Mouse (Mus musculus): ENCODE measurements around the gene Fgfr2. TPM values are rescaled to one million over a fixed set of nuclear protein-coding genes. Genes with fewer than 3 reads are reported as not detected.
A peak's percentile ranks its signal among the peaks of the same experiment; 100 is the strongest.

Gene Fgfr2
- polyA plus RNA-seq, 1 experiment from 2014 or later: 18.5 TPM

DNA sequence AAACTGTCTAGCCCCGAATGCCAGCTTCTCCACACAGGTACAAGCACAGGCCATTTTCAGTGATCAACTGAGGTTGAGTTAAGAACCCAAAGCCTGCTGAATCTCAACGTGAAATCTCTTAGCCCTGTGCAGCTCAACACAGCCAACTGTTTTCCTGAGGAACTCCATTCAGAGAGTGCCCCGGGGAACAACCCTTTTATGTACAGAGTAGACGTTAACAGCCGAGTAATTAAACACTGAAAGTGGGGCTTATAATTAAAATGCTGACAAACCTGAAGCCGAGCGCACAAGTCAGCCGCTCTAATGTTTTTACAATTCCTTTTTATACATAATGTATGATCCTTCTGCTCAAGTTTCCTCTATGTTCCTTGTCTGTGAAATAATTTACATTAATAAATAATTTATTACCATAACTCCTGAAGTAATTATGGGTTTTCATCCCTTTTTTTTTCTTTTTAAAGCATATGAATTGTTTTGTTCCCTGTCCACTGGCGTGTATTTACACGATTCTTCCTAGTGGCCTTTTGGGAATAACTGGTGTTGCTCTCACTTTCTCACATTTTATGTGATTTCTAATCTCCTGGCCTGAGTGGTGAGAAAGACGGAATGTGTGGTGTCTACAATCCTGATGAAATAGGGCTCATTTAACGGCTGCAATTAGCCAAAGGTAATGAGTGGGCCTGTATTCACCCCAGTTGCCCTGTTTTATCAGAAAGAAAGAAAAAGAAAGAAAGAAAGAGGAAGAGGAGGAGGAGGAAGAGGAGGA is 355.7 kb downstream of the Fgfr2 start:
- WGBS (ENCODE audit: insufficient replicate concordance): 86% methylated on average over 12 of the region's 12 CpGs
- Histone ChIP-seq H3K4me1 (peaks cover 92% of the 10 kb centered on the region), H3K36me3 (peaks cover 90% of the 10 kb centered on the region), H3K27me3 (replicated peaks) (no peaks in the 10 kb centered on the region), H3K9me3 (replicated peaks) (no peaks in the 10 kb centered on the region), H3K4me2 (peak overlapping the region; percentile 63), H3K9ac (peak overlapping the region; percentile 67), H3K27ac (peak overlapping the region; percentile 94), H3K4me3 (peak overlapping the region; percentile 19; the same call in 1 of the 2 replicates)
- ATAC-seq: no peak

DNA sequence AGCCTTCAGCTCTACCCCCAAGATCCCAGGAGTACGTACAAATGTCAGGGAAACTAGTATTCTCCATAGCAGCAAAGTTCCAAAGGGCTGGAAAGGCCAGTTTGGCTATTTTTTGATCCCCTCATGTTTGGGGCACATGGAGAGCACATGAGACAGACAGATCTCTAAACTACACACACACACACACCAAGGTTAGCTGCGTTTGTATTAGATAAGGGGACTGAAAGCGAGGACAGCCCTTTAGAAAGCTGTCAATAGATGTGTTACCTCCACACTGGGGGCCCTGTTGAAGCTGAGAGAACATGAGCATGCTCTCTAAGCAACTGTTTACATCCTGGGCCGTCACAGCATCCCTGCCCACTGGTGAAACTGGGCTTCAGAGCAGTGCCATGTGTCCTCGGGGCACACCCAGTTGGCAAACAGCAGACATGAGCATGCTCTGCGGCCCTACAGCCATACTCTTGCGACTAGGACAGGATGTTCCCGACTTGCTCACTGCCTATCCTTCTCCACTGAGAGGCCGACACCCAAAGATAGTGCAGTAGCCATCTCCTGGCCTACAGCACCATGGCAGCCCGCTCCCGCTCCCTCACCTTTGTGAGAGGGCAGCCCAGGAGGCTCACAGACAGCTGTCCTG is 356.8 kb downstream of the Fgfr2 start:
- peak; percentile 87 for ATAC-seq

DNA sequence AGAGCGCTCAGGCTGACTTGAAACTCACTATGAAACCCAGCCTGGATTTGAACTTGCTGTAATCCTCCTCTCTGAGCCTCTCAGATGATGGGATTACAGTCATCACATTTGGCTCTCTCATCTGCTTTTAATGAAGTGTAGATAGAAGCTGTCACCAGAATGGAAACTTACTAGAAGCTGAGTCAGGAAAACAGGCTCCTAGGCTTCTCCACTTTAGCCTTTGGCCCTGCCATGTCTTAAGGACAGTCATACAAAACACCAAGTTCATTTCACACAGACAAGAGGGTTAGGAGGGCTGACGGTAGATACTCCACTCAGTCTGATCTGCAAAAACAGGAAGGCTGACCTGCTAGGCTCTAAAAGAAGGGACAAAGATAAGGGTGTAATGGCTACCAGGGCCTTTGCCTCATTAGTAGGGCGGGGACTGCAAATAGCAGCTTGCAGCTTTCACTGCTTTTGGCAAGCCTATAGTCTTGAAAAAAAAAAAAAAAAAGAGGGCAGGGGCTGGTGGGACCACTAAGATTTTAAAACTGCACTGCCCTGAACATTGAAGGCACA is 357.4 kb downstream of the Fgfr2 start:
- peak; percentile 71 for ATAC-seq
- Histone ChIP-seq H3K9me3 (replicated peaks) (no peaks in the 10 kb centered on the region), H3K4me1 (peaks cover 76% of the 10 kb centered on the region), H3K27me3 (replicated peaks) (no peaks in the 10 kb centered on the region), H3K36me3 (peaks cover 89% of the 10 kb centered on the region), H3K9ac (peak overlapping the region; percentile 63), H3K4me3 (peak overlapping the region; percentile 19; the same call in 1 of the 2 replicates), H3K27ac (peak overlapping the region; percentile 94), H3K4me2 (peak overlapping the region; percentile 53)
- WGBS (ENCODE audit: insufficient replicate concordance): 53% methylated on average over 3 of the region's 3 CpGs

More for the DNA sequence above, 356.8 kb downstream of the Fgfr2 start:
- H3K36me3 ChIP-seq: peaks cover 90% of the 10 kb centered on the region
- H3K4me2 ChIP-seq: peak overlapping the region; percentile 53
- H3K9ac ChIP-seq: peak overlapping the region; percentile 63
- WGBS (ENCODE audit: insufficient replicate concordance): 48% methylated on average over 11 of the region's 11 CpGs
- no peaks in the 10 kb centered on the region for H3K27me3 ChIP-seq (replicated peaks)
- peaks cover 81% of the 10 kb centered on the region for H3K4me1 ChIP-seq
- peak overlapping the region; percentile 94 for H3K27ac ChIP-seq
- H3K9me3 ChIP-seq (replicated peaks): no peaks in the 10 kb centered on the region
- peak overlapping the region; percentile 19 for H3K4me3 ChIP-seq

DNA sequence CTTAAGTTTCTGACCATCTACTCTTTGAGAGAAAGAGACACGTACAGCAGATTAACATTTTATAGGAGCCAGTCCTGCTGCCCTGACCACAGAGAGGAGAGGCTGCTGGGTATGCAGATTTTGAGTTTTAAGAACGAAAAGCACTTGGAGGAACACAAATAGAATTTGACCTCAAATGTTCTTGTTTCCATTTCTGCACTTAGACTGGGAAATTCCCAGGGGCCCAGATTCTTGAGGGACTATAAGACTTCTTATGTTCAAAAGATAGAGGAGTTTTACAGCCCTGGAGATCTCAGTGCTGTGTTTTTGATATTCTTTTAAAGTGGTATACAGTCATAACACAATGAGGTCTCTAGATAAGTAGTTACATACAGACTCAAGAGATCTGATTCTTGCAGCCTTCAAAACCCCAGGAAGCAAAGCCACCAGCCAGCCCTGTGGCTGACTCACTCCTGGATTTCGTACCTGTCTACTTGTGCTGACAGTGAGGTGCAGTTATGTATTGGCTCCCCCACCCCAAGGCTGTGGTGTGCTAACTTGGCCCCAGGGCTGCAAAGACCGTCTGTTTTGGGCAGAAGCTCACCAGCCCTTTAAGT is 358.2 kb downstream of the Fgfr2 start:
- ATAC-seq: no peak

DNA sequence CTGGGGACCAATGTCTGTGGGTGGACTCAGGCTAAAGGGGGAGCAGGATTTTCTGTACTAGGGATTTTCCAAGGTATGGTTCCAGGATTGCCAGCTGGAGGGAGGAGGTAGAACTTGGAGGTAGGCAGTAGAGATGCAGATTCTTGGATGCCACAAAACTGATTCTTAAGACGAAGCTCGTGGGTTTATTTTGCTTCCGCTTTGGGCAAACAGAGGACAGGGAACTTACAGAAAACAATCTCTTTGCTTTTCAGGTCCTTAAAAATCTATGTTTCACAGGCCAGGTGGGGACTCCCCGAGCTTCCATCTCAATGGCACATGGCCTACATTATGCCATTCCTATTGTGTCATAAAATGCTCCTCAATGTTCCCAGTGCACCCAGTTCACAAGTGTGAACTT is 358.8 kb downstream of the Fgfr2 start:
- H3K4me2 ChIP-seq: no peak overlapping the region
- no peak overlapping the region for H3K9ac ChIP-seq
- H3K4me3 ChIP-seq: no peak overlapping the region
- H3K27ac ChIP-seq: peak overlapping the region; percentile 94
- no peak for ATAC-seq
- H3K4me1 ChIP-seq: peaks cover 63% of the 10 kb centered on the region
- no peaks in the 10 kb centered on the region for H3K27me3 ChIP-seq (replicated peaks)
- WGBS (ENCODE audit: insufficient replicate concordance): 92% methylated on average over 4 of the region's 4 CpGs
- H3K36me3 ChIP-seq: peaks cover 89% of the 10 kb centered on the region
- no peaks in the 10 kb centered on the region for H3K9me3 ChIP-seq (replicated peaks)

More for the DNA sequence above, 358.2 kb downstream of the Fgfr2 start:
- peaks cover 69% of the 10 kb centered on the region for H3K4me1 ChIP-seq
- 81% methylated on average over 4 of the region's 4 CpGs for WGBS (ENCODE audit: insufficient replicate concordance)
- peak overlapping the region; percentile 94 for H3K27ac ChIP-seq
- no peaks in the 10 kb centered on the region for H3K27me3 ChIP-seq (replicated peaks)
- no peak overlapping the region for H3K4me3 ChIP-seq
- peak overlapping the region; percentile 53 for H3K4me2 ChIP-seq
- peak overlapping the region; percentile 25; the same call in 1 of the 2 replicates for H3K9ac ChIP-seq
- H3K9me3 ChIP-seq (replicated peaks): no peaks in the 10 kb centered on the region
- H3K36me3 ChIP-seq: peaks cover 89% of the 10 kb centered on the region

DNA sequence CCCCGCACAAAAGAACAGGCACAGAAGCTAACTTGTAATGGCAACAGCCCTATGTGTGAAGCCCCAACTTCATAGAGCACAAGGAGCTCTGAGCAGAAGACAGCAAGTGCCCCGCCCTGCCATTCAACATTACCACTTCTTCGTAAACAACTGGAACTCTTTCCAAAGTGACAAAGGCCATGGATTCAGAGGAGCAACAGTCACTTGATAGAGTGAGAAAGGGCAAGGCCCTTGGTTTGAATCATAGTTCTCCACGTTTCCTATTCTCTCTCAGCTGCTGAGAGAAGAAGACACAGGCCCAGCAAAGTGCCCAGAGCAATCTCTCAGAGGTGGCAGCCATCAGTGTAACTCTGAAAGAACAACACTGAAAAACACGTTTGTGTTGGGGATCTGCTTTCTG is 359.2 kb downstream of the Fgfr2 start:
- Histone ChIP-seq H3K4me3 (no peak overlapping the region), H3K9me3 (replicated peaks) (no peaks in the 10 kb centered on the region), H3K4me1 (peaks cover 58% of the 10 kb centered on the region), H3K27ac (peak overlapping the region; percentile 94), H3K36me3 (peaks cover 89% of the 10 kb centered on the region), H3K4me2 (no peak overlapping the region), H3K27me3 (replicated peaks) (no peaks in the 10 kb centered on the region), H3K9ac (no peak overlapping the region)
- ATAC-seq: no peak
- WGBS (ENCODE audit: insufficient replicate concordance): 84% methylated on average over 5 of the region's 5 CpGs

DNA sequence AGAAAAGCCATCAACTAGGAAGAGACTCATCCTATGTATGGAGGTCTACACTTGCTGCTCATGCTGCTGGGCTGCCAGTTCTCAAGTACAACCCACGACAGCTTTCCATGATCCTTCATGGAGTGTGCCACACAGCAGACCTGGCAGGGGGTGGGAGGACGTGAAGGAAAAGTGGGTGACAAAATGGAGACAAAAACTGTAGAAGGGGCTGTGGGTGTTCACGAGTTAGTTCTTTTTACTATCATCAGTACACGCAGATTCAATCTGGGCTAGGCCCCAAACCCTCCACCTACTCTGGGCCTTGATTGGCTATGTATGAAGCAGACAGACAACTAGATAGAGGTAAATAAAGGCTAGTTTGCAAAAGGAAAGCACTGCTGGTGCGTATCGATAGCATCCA is 359.8 kb downstream of the Fgfr2 start:
- Histone ChIP-seq H3K4me1 (peaks cover 53% of the 10 kb centered on the region), H3K27ac (0 out of 2 replicates have a peak overlapping the region, but pooled peaks have one; percentile 22), H3K27me3 (replicated peaks) (no peaks in the 10 kb centered on the region), H3K9me3 (replicated peaks) (no peaks in the 10 kb centered on the region), H3K4me2 (no peak overlapping the region), H3K4me3 (no peak overlapping the region), H3K9ac (no peak overlapping the region), H3K36me3 (peaks cover 90% of the 10 kb centered on the region)
- 82% methylated on average over 6 of the region's 6 CpGs for WGBS (ENCODE audit: insufficient replicate concordance)
- ATAC-seq: no peak

DNA sequence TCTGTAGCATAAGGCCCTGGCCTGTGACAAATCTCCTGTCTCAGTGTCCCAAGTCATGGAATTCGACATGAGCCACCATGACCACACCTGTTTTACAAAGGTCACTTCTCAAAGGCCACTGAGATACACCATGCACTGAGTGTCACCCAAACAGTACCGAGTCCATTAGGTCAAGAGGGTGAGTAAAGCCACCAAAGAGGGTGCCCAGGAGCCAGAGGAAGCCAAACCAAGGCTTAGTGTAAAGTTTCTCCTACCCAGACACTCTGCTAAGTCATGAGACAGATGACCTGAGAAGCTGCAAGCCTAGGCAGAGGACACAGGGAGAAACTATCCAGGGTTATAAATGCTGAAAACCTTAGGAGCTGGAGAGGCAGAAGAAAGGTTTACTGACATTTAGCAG is 361.7 kb downstream of the Fgfr2 start:
- no peak overlapping the region for H3K4me2 ChIP-seq
- no peaks in the 10 kb centered on the region for H3K27me3 ChIP-seq (replicated peaks)
- no peaks in the 10 kb centered on the region for H3K9me3 ChIP-seq (replicated peaks)
- H3K9ac ChIP-seq: no peak overlapping the region
- peaks cover 44% of the 10 kb centered on the region for H3K4me1 ChIP-seq
- H3K36me3 ChIP-seq: peaks cover 92% of the 10 kb centered on the region
- no peak for ATAC-seq
- H3K4me3 ChIP-seq: no peak overlapping the region
- WGBS (ENCODE audit: insufficient replicate concordance): 78% methylated on average over 2 of the region's 2 CpGs
- no peak overlapping the region for H3K27ac ChIP-seq

DNA sequence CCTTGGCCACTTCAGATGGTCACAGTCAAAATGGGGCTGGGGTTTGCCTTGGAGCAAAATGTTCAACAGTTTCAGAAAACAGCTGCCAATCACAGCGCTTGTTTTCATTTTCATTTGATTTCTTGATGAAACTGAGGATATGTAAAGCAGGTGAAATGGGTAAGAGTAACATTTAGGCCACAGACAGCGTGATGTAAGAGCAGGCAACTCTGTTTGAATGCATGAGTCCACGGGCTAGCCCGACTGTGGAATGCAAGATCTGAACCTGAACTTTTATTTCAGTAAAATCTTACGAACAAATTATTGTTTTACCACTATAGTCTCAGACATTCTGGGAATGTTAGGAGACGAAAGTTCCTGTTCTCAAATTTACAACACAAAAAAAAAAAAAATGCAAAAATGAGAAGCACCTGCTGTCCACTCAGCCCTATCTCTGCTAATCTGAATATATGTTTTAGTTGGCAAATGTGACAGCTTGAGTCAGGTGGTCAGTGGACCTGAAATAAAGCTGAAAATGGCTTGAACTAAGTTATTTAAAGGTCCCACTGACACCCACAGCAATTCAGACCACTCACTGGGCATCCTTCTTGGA is 362.5 kb downstream of the Fgfr2 start:
- Histone ChIP-seq H3K9ac (no peak overlapping the region), H3K9me3 (replicated peaks) (no peaks in the 10 kb centered on the region), H3K4me3 (no peak overlapping the region), H3K27ac (no peak overlapping the region), H3K27me3 (replicated peaks) (no peaks in the 10 kb centered on the region), H3K36me3 (peaks cover 97% of the 10 kb centered on the region), H3K4me1 (peaks cover 44% of the 10 kb centered on the region), H3K4me2 (no peak overlapping the region)
- 87% methylated on average over 6 of the region's 6 CpGs for WGBS (ENCODE audit: insufficient replicate concordance)
- ATAC-seq: no peak

DNA sequence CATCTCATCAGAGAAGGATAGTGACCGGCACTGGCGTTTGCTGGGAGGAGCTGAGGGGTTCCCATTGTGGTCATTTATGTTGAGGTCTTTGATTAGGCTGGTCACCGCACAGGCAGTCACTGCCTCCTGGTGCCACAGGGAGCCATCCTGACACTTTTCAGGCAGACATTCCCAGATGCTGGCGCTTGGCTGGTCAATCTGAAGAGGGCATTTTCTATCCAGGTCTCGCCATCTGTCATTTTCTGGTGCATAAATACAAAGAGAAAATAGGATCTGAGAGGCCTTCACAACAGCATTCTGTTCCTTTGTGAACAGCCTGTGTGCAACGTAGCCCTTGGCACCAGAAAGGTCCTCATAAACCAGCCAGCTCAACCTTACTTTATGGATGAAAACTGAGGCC is 363.2 kb downstream of the Fgfr2 start:
- Histone ChIP-seq H3K4me2 (no peak overlapping the region), H3K4me1 (peaks cover 44% of the 10 kb centered on the region), H3K27ac (no peak overlapping the region), H3K36me3 (peaks cover 97% of the 10 kb centered on the region), H3K9me3 (replicated peaks) (no peaks in the 10 kb centered on the region), H3K4me3 (no peak overlapping the region), H3K27me3 (replicated peaks) (no peaks in the 10 kb centered on the region), H3K9ac (no peak overlapping the region)
- WGBS (ENCODE audit: insufficient replicate concordance): 88% methylated on average over 6 of the region's 6 CpGs
- ATAC-seq: no peak

DNA sequence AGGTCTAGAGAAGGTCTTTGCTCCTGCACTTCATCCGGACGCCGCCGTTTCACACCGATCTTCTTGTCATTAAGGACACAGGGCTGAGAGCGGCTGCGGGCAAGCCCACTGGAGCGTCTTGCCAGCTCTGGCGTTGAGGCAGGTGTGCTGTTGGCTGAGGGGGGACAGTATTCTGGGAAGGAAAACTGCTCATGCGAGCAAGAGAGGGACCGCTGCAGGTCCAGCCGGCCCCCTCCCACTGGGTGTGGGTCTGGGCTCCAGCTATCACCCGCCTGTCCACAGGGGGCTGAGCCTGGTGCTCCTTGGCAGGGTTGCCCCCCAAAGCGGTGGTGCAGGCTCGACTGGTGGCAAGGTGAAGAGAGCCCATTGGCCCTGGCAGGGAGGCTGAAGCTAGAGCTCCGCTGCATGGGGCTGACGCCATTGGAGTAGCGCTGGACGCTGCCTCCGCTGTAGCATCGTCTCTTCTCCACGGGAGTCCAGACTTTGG is 363.7 kb downstream of the Fgfr2 start:
- no peak for ATAC-seq
- Histone ChIP-seq H3K4me2 (no peak overlapping the region), H3K4me3 (no peak overlapping the region), H3K9ac (no peak overlapping the region), H3K27me3 (replicated peaks) (no peaks in the 10 kb centered on the region), H3K36me3 (peaks cover 97% of the 10 kb centered on the region), H3K27ac (no peak overlapping the region), H3K4me1 (peaks cover 44% of the 10 kb centered on the region), H3K9me3 (replicated peaks) (no peaks in the 10 kb centered on the region)
- WGBS (ENCODE audit: insufficient replicate concordance): 91% methylated on average over 22 of the region's 22 CpGs

Data from liver, embryonic 12.5 days (tissue).